Mouse (Mus musculus) kidney, embryonic 15.5 days (tissue): ENCODE measurements around the gene Rere. TPM values are rescaled to one million over a fixed set of nuclear protein-coding genes. Genes with fewer than 3 reads are reported as not detected.

Source experiments
- ATAC-seq: fragments of 200-750 bp; cut with Nextera tagmentation; replicated peaks from 2 replicates; pipeline ENCODE4 v1.8.0; 2017; ENCODE audit warnings: moderate TSS enrichment; ENCODE audit not compliant: low FRiP score
- H3K27ac ChIP-seq: fragments of 300-500 bp; sonication (generic); 2 replicates; pipeline ENCODE4 v1.5.1; 2015; ENCODE audit warnings: mild to moderate bottlenecking, inconsistent platforms
- H3K27me3 ChIP-seq: fragments of 300-500 bp; sonication (generic); 2 replicates; pipeline ENCODE4 v1.6.1; 2015; ENCODE audit warnings: inconsistent platforms
- H3K36me3 ChIP-seq: fragments of 300-500 bp; sonication (generic); 2 replicates; pipeline ENCODE4 v1.6.1; 2015; ENCODE audit warnings: inconsistent platforms
- H3K4me1 ChIP-seq: fragments of 300-500 bp; sonication (generic); 2 replicates; pipeline ENCODE4 v1.6.1; 2015; ENCODE audit warnings: inconsistent platforms
- H3K4me2 ChIP-seq: fragments of 300-500 bp; sonication (generic); 2 replicates; pipeline ENCODE4 v1.6.1; 2015; ENCODE audit warnings: moderate library complexity, mild to moderate bottlenecking, inconsistent platforms
- H3K4me3 ChIP-seq: fragments of 300-500 bp; sonication (generic); replicated peaks from 2 replicates; pipeline ENCODE4 v1.5.1; 2015; ENCODE audit warnings: mild to moderate bottlenecking, inconsistent platforms
- H3K9ac ChIP-seq: fragments of 300-500 bp; sonication (generic); 2 replicates; pipeline ENCODE4 v1.6.1; 2015; ENCODE audit warnings: mild to moderate bottlenecking, inconsistent platforms
- H3K9me3 ChIP-seq: fragments of 300-500 bp; sonication (generic); replicated peaks from 2 replicates; pipeline ENCODE4 v1.6.1; 2016; ENCODE audit warnings: inconsistent platforms
- WGBS: fragments of 180-500 bp; shearing (Covaris S2); methylation state at CpG from one replicate; pipeline ENCODE4 v1.1.7; 2015; ENCODE audit warnings: mixed read lengths; 5-methylcytosine and 5-hydroxymethylcytosine counted together
- polyA plus RNA-seq: library from polyadenylated mRNA; unstranded; fragments of >200 nt; fragmentation: Nextera tagmentation; extraction: Ambion mirVana; gene quantifications from 2 replicates; pipeline ENCODE4 v1.2.1, GENCODE M21; 2015

Rere gene
- polyA plus RNA-seq, 1 experiment from 2014 or later, result 35.1 TPM

- Histone ChIP-seq H3K9ac (peak overlapping the region; percentile 89; the same call in 1 of the 2 replicates), H3K9me3 (no peaks in the 10 kb centered on the region), H3K4me1 (peaks cover 53% of the 10 kb centered on the region), H3K27me3 (no peaks in the 10 kb centered on the region), H3K4me2 (peak overlapping the region; percentile 71), H3K4me3 (peak overlapping the region; percentile 79), H3K27ac (peak overlapping the region; percentile 97), H3K36me3 (peaks cover 56% of the 10 kb centered on the region)
- ATAC-seq, result no peak; the same call in 1 of the 2 replicates
- 9% methylated on average over 6 of the region's 6 CpGs for WGBS
These were observed 41.5 kb upstream of the Rere start for GRCm38 (mm10) chr4:150239951-150240368.

- H3K4me3 ChIP-seq, result no peak overlapping the region; the same call in 1 of the 2 replicates
- no peak overlapping the region for H3K9ac ChIP-seq
- peak overlapping the region; percentile 3; the same call in 1 of the 2 replicates for H3K4me2 ChIP-seq
- no peak for ATAC-seq
- H3K27me3 ChIP-seq, result no peaks in the 10 kb centered on the region
- H3K9me3 ChIP-seq, result no peaks in the 10 kb centered on the region
- peaks cover 61% of the 10 kb centered on the region for H3K36me3 ChIP-seq
- H3K27ac ChIP-seq, result no peak overlapping the region
- peaks cover 49% of the 10 kb centered on the region for H3K4me1 ChIP-seq
- WGBS, result 55% methylated on average over 1 of the region's 1 CpGs
These were observed 41.0 kb upstream of the Rere start for GRCm38 (mm10) chr4:150240381-150240886.

GRCm38 (mm10) chr4:150241708-150242107 is 39.7 kb upstream of the Rere start:
- Histone ChIP-seq H3K4me3 (no peak overlapping the region), H3K4me1 (peaks cover 41% of the 10 kb centered on the region), H3K36me3 (peaks cover 74% of the 10 kb centered on the region), H3K9me3 (no peaks in the 10 kb centered on the region), H3K27me3 (no peaks in the 10 kb centered on the region), H3K27ac (no peak overlapping the region), H3K4me2 (no peak overlapping the region), H3K9ac (no peak overlapping the region)
- ATAC-seq, result no peak
- 67% methylated on average over 4 of the region's 4 CpGs for WGBS

- peaks cover 84% of the 10 kb centered on the region for H3K36me3 ChIP-seq
- no peak for ATAC-seq
- H3K9me3 ChIP-seq, result no peaks in the 10 kb centered on the region
- no peak overlapping the region for H3K4me3 ChIP-seq
- no peak overlapping the region for H3K27ac ChIP-seq
- 82% methylated on average over 5 of the region's 5 CpGs for WGBS
- peaks cover 41% of the 10 kb centered on the region for H3K4me1 ChIP-seq
- H3K27me3 ChIP-seq, result no peaks in the 10 kb centered on the region
- H3K4me2 ChIP-seq, result no peak overlapping the region
- no peak overlapping the region for H3K9ac ChIP-seq
These were observed 38.7 kb upstream of the Rere start for GRCm38 (mm10) chr4:150242745-150243144.

GRCm38 (mm10) chr4:150245876-150246275 is 35.6 kb upstream of the Rere start:
- peaks cover 95% of the 10 kb centered on the region for H3K36me3 ChIP-seq
- no peak for ATAC-seq
- H3K9me3 ChIP-seq, result no peaks in the 10 kb centered on the region
- H3K4me2 ChIP-seq, result no peak overlapping the region
- no peaks in the 10 kb centered on the region for H3K27me3 ChIP-seq
- WGBS, result 53% methylated on average over 2 of the region's 2 CpGs
- no peak overlapping the region for H3K4me3 ChIP-seq
- peaks cover 21% of the 10 kb centered on the region for H3K4me1 ChIP-seq
- H3K9ac ChIP-seq, result no peak overlapping the region
- H3K27ac ChIP-seq, result no peak overlapping the region

GRCm38 (mm10) chr4:150248009-150248408 is 33.4 kb upstream of the Rere start:
- Histone ChIP-seq H3K4me3 (no peak overlapping the region), H3K4me2 (no peak overlapping the region), H3K9ac (no peak overlapping the region), H3K36me3 (peaks cover 87% of the 10 kb centered on the region), H3K9me3 (no peaks in the 10 kb centered on the region), H3K4me1 (peaks cover 7% of the 10 kb centered on the region), H3K27me3 (no peaks in the 10 kb centered on the region), H3K27ac (no peak overlapping the region)
- WGBS, result 69% methylated on average over 5 of the region's 5 CpGs
- ATAC-seq, result 0 out of 2 replicates have a peak, but pooled peaks have one; percentile 19

- Histone ChIP-seq H3K4me1 (peaks cover 7% of the 10 kb centered on the region; the same call in 1 of the 2 replicates), H3K9ac (no peak overlapping the region), H3K4me2 (no peak overlapping the region), H3K27me3 (no peaks in the 10 kb centered on the region), H3K27ac (no peak overlapping the region), H3K36me3 (peaks cover 79% of the 10 kb centered on the region), H3K9me3 (no peaks in the 10 kb centered on the region), H3K4me3 (no peak overlapping the region)
- no peak for ATAC-seq
- 73% methylated on average over 5 of the region's 5 CpGs for WGBS
These were observed 32.5 kb upstream of the Rere start for GRCm38 (mm10) chr4:150248917-150249316.

GRCm38 (mm10) chr4:150249731-150250270 is 31.6 kb upstream of the Rere start:
- no peaks in the 10 kb centered on the region for H3K27me3 ChIP-seq
- peaks cover 7% of the 10 kb centered on the region; the same call in 1 of the 2 replicates for H3K4me1 ChIP-seq
- no peak for ATAC-seq
- H3K27ac ChIP-seq, result no peak overlapping the region
- H3K9me3 ChIP-seq, result no peaks in the 10 kb centered on the region
- WGBS, result 79% methylated on average over 5 of the region's 5 CpGs
- no peak overlapping the region for H3K4me2 ChIP-seq
- no peak overlapping the region for H3K9ac ChIP-seq
- peaks cover 73% of the 10 kb centered on the region for H3K36me3 ChIP-seq
- no peak overlapping the region for H3K4me3 ChIP-seq

GRCm38 (mm10) chr4:150250549-150251422 is 30.7 kb upstream of the Rere start:
- Histone ChIP-seq H3K36me3 (peaks cover 68% of the 10 kb centered on the region), H3K4me2 (no peak overlapping the region), H3K9me3 (no peaks in the 10 kb centered on the region), H3K4me3 (no peak overlapping the region), H3K27me3 (no peaks in the 10 kb centered on the region), H3K9ac (no peak overlapping the region), H3K4me1 (peaks cover 7% of the 10 kb centered on the region; the same call in 1 of the 2 replicates), H3K27ac (peak overlapping the region; percentile 48; the same call in 1 of the 2 replicates)
- 56% methylated on average over 18 of the region's 18 CpGs for WGBS
- ATAC-seq, result no peak

GRCm38 (mm10) chr4:150254416-150254815 is 27.0 kb upstream of the Rere start:
- WGBS, result 65% methylated on average over 4 of the region's 4 CpGs
- Histone ChIP-seq H3K36me3 (peaks cover 33% of the 10 kb centered on the region), H3K9me3 (no peaks in the 10 kb centered on the region), H3K4me3 (no peak overlapping the region), H3K9ac (no peak overlapping the region), H3K4me1 (peaks cover 29% of the 10 kb centered on the region), H3K27me3 (no peaks in the 10 kb centered on the region), H3K4me2 (no peak overlapping the region), H3K27ac (no peak overlapping the region)
- no peak for ATAC-seq

- no peak overlapping the region for H3K4me3 ChIP-seq
- peaks cover 25% of the 10 kb centered on the region for H3K36me3 ChIP-seq
- H3K4me2 ChIP-seq, result no peak overlapping the region
- H3K4me1 ChIP-seq, result peaks cover 25% of the 10 kb centered on the region
- 85% methylated on average over 7 of the region's 7 CpGs for WGBS
- no peaks in the 10 kb centered on the region for H3K27me3 ChIP-seq
- no peak overlapping the region for H3K27ac ChIP-seq
- no peak for ATAC-seq
- no peak overlapping the region for H3K9ac ChIP-seq
- no peaks in the 10 kb centered on the region for H3K9me3 ChIP-seq
These were observed 26.3 kb upstream of the Rere start for GRCm38 (mm10) chr4:150255181-150255580.
